Mouse (Mus musculus): Measurements from ENCODE around the gene Harbi1.
"Not testable (repeated sequence)": the region's sequence is repeated elsewhere in the genome, so short reads cannot be mapped to it uniquely, and the experiment has no call there.

Harbi1 gene

GRCm38 (mm10) chr2:91718276-91718675 lies 7.6 kb downstream of the Harbi1 start:
- DNase-seq, result no peak

- no peak for DNase-seq
Measured at GRCm38 (mm10) chr2:91723382-91723781, 12.7 kb downstream of the Harbi1 start.

GRCm38 (mm10) chr2:91723951-91724350 lies 13.3 kb downstream of the Harbi1 start:
- DNase-seq, result no peak

GRCm38 (mm10) chr2:91724716-91725115 lies 14.1 kb downstream of the Harbi1 start:
- no peak for DNase-seq

GRCm38 (mm10) chr2:91725476-91725875 lies 14.8 kb downstream of the Harbi1 start:
- DNase-seq, result not testable (repeated sequence)

- DNase-seq, result no peak
Measured at GRCm38 (mm10) chr2:91727011-91727410, 16.4 kb downstream of the Harbi1 start.

GRCm38 (mm10) chr2:91729571-91729970 lies 18.9 kb downstream of the Harbi1 start:
- DNase-seq, result no peak

- DNase-seq, result peak; percentile 84
Measured at GRCm38 (mm10) chr2:91729971-91730821, 19.5 kb downstream of the Harbi1 start, which contains the start of gene Ambra1. TSS of gene Ambra1 (plus strand) at chr2:91730134.

- DNase-seq, result no peak
Measured at GRCm38 (mm10) chr2:91735221-91735620, 24.6 kb downstream of the Harbi1 start.

GRCm38 (mm10) chr2:91739586-91739985 lies 28.9 kb downstream of the Harbi1 start:
- no peak for DNase-seq

GRCm38 (mm10) chr2:91744686-91745085 lies 34.0 kb downstream of the Harbi1 start:
- DNase-seq, result no peak

- no peak for DNase-seq
Measured at GRCm38 (mm10) chr2:91749811-91750261, 39.2 kb downstream of the Harbi1 start.
